Mouse (Mus musculus): ENCODE measurements at regions not wholly inside any gene's neighbourhood (a gene's known extent, or its start where the extent isn't known, plus 50 kb on each side); places are given as distances from the start of the nearest gene placed in this dataset.

DNA sequence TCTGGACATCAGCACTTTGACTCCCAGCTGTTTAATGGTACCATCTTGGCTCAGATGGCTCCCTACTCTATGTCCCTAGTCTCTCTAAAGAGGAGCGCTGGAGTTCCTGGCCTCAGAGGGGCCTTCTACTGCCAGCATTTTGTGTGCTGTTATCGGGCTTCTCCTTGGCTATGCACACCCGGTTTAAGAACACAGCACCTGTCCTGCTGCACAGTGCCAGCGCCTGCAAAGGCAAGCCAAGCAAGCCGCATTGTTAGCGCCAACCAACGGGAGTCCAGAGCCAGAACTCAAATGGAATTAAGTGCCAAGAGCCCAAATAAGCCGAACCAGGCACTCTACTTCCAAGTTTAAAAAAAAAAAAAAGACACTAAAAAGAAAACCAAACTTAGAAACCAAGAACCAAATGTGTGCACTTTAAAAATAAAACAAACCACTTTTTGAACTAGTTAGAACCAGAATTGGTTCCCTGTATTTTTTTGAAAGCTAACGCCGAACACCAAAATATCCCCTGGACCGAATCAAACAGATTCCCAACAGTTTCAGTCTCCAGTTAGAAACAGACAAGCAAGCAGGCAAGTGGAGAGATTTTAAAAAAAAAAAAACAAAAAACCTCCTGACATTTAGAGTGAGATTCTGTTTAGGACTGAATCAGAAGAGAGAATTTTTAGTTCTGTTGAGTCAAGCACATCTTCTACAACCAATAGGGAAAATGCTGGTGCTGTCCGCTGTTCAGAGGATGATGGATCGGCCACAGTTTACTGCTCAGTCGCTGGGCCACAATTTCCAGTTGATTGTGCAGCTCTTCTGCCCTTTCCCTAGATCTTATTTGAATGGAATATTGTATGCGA is 281.7 kb upstream of the Gm10131 start:
- TF ChIP-seq CTCF (IDR thresholded peaks at IDR 0.05; ENCODE audit: control insufficient read depth, insufficient read depth, low read length) (no peak), POLR2A (IDR thresholded peaks at IDR 0.05; ENCODE audit: borderline replicate concordance, control insufficient read depth, low read depth, low read length) (no peak)
